Mouse (Mus musculus): ENCODE measurements at regions not wholly inside any gene's neighbourhood (a gene's known extent, or its start where the extent isn't known, plus 50 kb on each side); places are given as distances from the start of the nearest gene placed in this dataset.

DNA sequence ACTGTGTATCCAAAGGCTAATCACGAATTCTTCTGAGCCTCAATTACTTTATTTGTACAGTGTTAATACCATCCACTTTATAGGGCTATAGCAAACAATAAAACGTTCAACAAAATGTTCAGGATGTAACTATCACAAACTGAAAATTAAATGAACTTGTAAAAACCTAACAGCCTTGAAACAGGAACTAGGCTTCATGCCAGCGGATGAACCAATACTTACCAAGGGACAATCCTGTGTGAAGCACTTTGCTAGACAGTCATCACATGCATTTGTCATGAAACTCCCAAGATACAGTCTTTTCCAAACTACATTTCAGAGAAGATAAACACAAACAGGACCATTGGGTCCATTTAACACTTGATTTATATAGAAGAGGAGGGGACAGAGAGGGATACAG is 228.9 kb upstream of the Gm12728 start:
- no peaks in the 10 kb centered on the region for H3K27me3 ChIP-seq (ENCODE audit: control insufficient read depth, insufficient read depth, low read length, poor library complexity, severe bottlenecking)
- no peaks in the 10 kb centered on the region for H3K36me3 ChIP-seq (ENCODE audit: control insufficient read depth, insufficient read depth, low read length, poor library complexity, severe bottlenecking)
- DNase-seq (ENCODE audit: low read depth, low spot score): no peak

DNA sequence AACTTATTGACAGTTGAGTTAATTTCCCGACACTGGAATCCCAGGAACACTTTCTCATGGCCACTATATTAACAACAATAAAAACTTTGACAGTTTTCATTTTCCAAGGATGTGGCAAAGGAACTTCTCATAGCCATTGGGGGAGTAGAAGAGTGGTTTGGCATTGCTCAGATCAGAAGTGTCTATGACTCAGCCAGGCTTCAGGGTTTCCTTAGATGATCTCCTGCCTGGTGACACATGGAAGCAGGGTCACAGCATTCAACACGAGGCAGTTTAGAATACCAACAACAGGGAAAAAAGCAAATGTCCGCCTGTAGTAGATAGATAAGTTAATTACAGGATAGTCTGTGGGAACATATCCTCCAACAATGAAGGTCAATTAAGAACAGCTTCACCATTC is 228.1 kb upstream of the Gm12728 start:
- no peak for DNase-seq (ENCODE audit: low read depth, low spot score)
- H3K27me3 ChIP-seq (ENCODE audit: control insufficient read depth, insufficient read depth, low read length, poor library complexity, severe bottlenecking): no peaks in the 10 kb centered on the region
- no peaks in the 10 kb centered on the region for H3K36me3 ChIP-seq (ENCODE audit: control insufficient read depth, insufficient read depth, low read length, poor library complexity, severe bottlenecking)

DNA sequence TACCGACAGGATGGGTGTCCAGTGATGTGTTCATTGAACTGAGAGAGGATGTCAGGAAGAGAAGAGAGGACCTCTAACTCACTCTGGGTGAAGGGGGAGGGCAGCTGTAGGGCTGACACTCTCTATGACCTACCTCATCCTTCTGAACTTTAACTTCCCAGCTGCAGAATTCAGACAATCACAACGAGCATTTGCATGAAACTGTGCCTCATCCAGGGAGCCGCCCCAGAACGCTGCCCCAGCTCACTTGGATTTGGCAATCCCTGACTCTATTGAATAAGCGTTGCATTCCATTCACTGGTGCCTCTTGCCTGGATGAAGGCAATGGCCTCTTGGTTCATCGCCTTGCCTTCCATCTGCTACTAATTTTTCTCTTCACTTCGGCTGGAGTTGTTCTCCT is 223.9 kb upstream of the Gm12728 start:
- DNase-seq (ENCODE audit: low read depth, low spot score): no peak
- H3K36me3 ChIP-seq (ENCODE audit: control insufficient read depth, insufficient read depth, low read length, poor library complexity, severe bottlenecking): no peaks in the 10 kb centered on the region

DNA sequence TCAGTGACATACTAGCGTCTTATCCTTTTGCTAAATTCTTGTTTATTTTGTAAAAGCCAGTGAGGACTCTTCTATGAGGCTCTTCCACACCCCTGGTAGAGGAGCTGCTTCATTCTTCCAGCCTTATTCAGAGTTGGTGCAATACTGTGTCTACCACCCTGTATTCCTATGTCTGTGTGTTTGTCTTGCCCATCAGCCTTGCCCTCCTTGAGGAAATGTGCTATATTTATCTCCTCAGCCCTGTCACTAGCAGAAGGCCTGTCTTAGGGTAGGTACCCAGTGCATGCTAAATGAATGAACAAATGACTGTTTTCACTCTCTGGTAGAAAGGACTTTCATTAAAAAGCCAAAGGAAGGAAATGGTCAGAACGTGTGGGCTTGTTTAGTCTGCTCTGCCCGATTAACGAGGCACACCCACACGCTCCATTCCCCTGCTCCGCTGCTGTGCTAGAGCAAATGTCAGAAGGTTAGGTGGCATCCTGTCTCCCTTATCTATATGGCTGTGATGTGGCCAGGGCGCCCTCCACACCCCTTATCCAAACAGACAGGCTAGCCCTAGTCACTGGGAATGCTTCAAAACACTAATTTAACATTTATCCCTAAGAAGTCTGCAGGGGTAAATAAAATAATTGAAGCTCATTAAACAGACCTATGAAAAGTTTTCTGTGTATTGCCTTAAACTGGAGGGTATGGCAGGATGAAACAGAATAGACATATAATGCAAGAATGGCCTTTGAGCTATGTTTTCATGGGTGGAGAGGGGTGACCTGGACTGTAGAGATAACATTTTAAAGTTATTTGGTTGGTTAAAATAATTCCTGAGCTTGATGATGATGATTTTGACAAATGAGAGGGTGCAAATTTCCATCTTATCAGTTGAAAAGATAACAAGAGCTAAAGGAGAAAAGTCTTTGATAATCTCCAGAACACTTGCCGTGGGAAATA is 222.9 kb upstream of the Gm12728 start:
- no peak for DNase-seq (ENCODE audit: low read depth, low spot score)
- H3K36me3 ChIP-seq (ENCODE audit: control insufficient read depth, insufficient read depth, low read length, poor library complexity, severe bottlenecking): no peaks in the 10 kb centered on the region
- H3K27me3 ChIP-seq (ENCODE audit: control insufficient read depth, insufficient read depth, low read length, poor library complexity, severe bottlenecking): no peaks in the 10 kb centered on the region

More for the DNA sequence above, 223.9 kb upstream of the Gm12728 start:
- no peaks in the 10 kb centered on the region for H3K27me3 ChIP-seq (ENCODE audit: control insufficient read depth, insufficient read depth, low read length, poor library complexity, severe bottlenecking)

DNA sequence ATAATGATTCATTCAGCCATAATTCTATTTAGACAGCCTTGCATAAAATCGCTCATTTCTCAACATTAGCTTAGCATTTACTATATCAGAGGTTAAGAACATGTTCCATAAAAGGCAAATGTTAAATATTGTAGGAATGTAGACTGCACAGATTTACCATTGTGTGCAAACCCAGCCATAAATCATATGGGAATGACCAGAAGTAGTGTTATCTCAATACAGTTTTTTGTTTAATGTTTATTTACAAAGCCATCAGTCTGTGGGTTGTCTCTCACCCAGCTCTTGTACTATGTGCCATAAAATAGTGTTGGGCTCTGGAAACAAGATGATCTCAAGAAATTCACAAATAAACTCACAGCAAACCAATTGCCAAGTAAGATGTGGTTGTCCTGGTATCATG is 220.0 kb upstream of the Gm12728 start:
- H3K36me3 ChIP-seq (ENCODE audit: control insufficient read depth, insufficient read depth, low read length, poor library complexity, severe bottlenecking): no peaks in the 10 kb centered on the region
- no peaks in the 10 kb centered on the region for H3K27me3 ChIP-seq (ENCODE audit: control insufficient read depth, insufficient read depth, low read length, poor library complexity, severe bottlenecking)
- no peak for DNase-seq (ENCODE audit: low read depth, low spot score)

DNA sequence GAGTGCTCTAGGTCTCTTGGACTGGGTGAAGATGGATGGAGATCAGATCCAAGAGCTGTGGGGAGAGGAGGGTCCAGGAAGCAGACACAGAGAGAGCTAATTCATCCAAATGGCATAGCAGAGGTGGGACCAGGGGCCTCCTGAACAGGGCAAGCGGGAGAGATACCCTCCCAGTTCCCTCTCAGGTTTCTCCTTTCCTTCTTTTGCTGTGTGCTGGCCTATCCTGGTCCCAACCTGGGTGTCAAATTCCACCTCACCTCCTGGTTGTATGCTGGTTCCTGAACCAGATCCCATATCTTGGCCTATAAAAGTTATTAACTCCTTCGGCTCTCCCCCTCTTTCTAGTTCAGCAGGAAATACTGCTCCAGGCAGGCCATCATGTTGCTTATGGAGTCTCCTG is 214.1 kb upstream of the Gm12728 start:
- Histone ChIP-seq H3K27me3 (ENCODE audit: control insufficient read depth, insufficient read depth, low read length, poor library complexity, severe bottlenecking) (no peaks in the 10 kb centered on the region), H3K36me3 (ENCODE audit: control insufficient read depth, insufficient read depth, low read length, poor library complexity, severe bottlenecking) (no peaks in the 10 kb centered on the region)
- DNase-seq (ENCODE audit: low read depth, low spot score): no peak

DNA sequence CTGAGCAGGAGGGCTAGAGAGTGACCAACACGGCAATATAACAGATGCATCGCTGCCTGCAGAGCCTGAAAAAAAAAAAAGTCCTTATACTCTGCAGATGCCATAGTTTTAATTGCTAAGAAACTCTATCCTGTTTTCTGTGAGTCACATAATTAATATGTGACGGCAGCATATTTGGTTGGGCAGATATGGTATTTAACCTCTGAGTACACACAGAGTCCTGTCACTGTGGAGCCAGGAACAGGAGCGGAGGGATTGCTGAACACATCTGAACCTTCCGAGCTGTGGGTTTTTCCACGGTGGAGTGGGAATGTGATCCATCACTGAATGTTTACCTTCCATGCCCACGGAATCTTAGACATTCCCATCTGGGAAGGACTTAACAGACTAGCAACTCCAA is 208.7 kb upstream of the Gm12728 start:
- no peaks in the 10 kb centered on the region for H3K27me3 ChIP-seq (ENCODE audit: control insufficient read depth, insufficient read depth, low read length, poor library complexity, severe bottlenecking)
- H3K36me3 ChIP-seq (ENCODE audit: control insufficient read depth, insufficient read depth, low read length, poor library complexity, severe bottlenecking): no peaks in the 10 kb centered on the region
- no peak for DNase-seq (ENCODE audit: low read depth, low spot score)

DNA sequence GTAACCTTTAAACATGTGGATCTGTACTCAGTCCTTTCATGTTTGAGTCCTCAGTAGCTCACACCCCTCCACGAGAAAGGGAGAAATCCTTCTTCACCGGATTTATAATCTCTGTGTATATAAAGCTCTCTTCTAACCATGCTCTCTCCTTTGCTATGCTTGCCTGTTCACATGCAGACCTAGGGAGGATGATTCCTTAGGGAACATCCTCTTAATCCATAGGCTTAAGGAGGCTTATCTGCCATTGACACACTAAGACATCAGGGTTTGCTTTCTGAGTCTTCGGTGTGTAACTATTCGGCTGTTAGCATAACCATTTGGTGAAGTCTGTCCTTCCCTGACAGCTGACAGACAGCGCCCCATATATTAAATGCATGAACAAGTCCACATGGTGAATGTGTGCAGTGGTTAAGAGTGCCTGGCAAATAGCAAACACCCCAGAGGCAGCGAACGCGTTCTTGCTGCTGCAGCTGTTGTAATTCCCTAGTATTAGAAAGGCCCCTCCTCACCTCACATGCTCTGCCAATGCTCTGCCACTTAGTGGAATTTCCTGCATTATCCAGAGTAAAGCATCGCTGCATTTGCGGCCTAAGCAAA is 205.2 kb upstream of the Gm12728 start:
- no peaks in the 10 kb centered on the region for H3K36me3 ChIP-seq (ENCODE audit: control insufficient read depth, insufficient read depth, low read length, poor library complexity, severe bottlenecking)
- DNase-seq (ENCODE audit: low read depth, low spot score): no peak
- H3K27me3 ChIP-seq (ENCODE audit: control insufficient read depth, insufficient read depth, low read length, poor library complexity, severe bottlenecking): no peaks in the 10 kb centered on the region

DNA sequence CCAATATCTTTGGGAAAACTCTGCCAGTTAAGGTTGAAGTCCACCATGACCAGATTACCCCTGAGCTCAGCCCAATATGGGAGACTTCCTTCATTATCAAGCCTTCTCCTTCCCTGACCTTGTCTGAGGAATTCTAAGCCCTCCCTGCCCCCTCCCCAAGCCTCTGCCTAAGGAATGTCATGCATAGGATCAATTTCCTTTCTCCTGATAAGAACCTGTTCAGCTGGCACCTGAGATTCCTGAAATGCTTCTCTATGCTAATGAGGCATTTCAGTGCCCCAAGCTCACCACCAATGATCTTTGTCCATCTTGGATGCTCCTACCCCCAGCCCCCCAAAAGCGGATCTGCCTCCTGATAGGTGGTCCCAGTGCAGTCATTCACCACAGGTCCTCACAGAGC is 186.0 kb upstream of the Gm12728 start:
- DNase-seq (ENCODE audit: low read depth, low spot score): no peak

DNA sequence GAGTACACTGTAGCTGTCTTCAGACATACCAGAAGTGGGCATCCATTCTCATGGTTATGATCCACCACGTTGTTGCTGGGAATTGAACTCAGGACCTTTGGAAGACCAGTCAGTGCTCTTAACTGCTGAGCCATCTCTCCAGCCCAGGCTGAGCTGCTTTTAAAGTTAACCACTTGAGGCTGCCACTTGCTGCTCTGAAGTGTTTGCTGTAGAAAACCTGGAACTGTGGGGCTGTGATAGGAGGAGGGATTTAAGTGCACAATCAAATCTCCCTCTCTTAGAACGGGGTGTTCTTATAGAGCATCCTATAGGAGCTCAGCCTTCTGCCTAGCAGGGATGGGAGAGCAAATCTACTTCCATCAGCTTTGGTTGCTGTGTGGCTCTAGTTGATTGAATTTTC is 185.1 kb upstream of the Gm12728 start:
- DNase-seq (ENCODE audit: low read depth, low spot score): no peak
- H3K27me3 ChIP-seq (ENCODE audit: control insufficient read depth, insufficient read depth, low read length, poor library complexity, severe bottlenecking): no peaks in the 10 kb centered on the region
- H3K36me3 ChIP-seq (ENCODE audit: control insufficient read depth, insufficient read depth, low read length, poor library complexity, severe bottlenecking): no peaks in the 10 kb centered on the region

More for the DNA sequence above, 186.0 kb upstream of the Gm12728 start:
- H3K27me3 ChIP-seq (ENCODE audit: control insufficient read depth, insufficient read depth, low read length, poor library complexity, severe bottlenecking): no peaks in the 10 kb centered on the region
- no peaks in the 10 kb centered on the region for H3K36me3 ChIP-seq (ENCODE audit: control insufficient read depth, insufficient read depth, low read length, poor library complexity, severe bottlenecking)

DNA sequence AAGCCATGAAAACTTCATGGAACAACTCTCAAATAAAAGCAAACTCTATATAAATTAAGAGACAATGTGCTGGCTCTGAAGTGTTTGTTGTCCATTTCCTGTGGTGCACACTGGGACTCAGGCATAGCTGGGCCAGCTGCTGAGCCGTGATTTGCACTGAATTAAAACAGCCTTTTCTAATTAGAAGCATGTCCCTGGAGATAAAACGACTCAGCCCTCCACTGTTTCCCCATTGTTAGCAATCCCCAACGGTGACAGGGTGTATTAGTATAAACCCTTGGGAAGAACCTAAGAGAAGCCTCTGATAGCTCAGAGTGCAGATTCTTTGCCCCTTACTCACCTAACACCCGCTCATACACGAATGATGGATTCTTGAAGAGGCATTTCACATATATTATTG is 182.9 kb upstream of the Gm12728 start:
- no peak for DNase-seq (ENCODE audit: low read depth, low spot score)
- Histone ChIP-seq H3K27me3 (ENCODE audit: control insufficient read depth, insufficient read depth, low read length, poor library complexity, severe bottlenecking) (no peaks in the 10 kb centered on the region), H3K36me3 (ENCODE audit: control insufficient read depth, insufficient read depth, low read length, poor library complexity, severe bottlenecking) (no peaks in the 10 kb centered on the region)

DNA sequence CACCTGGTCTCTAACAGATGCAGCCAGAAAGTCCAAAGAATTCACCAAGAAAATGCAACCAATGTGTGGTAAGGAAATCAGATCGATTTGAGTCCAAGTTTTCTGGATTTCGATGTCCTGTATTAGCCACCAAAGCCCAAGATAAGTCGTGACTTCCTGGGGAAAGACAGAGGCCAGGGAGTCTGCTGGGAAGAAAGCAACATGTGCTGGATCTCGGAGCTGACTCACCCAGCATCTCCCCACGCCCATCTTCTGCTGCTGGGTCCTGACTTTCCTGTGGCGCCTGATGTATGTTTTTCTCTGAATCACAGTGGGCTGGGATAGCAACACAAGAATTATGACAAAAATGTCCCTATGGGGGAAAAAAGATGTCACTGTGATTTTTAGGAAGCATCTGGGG is 178.8 kb upstream of the Gm12728 start:
- Histone ChIP-seq H3K27me3 (ENCODE audit: control insufficient read depth, insufficient read depth, low read length, poor library complexity, severe bottlenecking) (no peaks in the 10 kb centered on the region), H3K36me3 (ENCODE audit: control insufficient read depth, insufficient read depth, low read length, poor library complexity, severe bottlenecking) (no peaks in the 10 kb centered on the region)
- no peak for DNase-seq (ENCODE audit: low read depth, low spot score)

DNA sequence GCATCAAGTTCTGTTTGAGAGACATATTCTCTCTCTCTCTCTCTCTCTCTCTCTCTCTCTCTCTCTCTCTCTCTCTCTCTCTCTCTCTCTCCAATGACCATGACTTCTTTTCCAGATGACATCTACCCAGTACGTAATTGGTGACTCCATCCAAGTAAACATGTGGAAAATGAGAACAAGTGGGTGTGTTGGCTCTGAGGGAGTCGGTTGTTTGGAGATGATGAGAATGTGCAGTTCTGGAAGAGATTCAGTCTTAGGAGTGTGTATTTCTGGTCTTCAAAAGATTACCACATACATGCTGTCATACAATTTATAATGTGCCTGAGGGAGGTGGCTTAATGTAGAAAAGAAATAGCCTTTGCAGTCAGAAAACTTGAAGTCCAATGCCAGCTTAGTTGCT is 175.3 kb upstream of the Gm12728 start:
- Histone ChIP-seq H3K36me3 (ENCODE audit: control insufficient read depth, insufficient read depth, low read length, poor library complexity, severe bottlenecking) (no peaks in the 10 kb centered on the region), H3K27me3 (ENCODE audit: control insufficient read depth, insufficient read depth, low read length, poor library complexity, severe bottlenecking) (no peaks in the 10 kb centered on the region)
- no peak for DNase-seq (ENCODE audit: low read depth, low spot score)

DNA sequence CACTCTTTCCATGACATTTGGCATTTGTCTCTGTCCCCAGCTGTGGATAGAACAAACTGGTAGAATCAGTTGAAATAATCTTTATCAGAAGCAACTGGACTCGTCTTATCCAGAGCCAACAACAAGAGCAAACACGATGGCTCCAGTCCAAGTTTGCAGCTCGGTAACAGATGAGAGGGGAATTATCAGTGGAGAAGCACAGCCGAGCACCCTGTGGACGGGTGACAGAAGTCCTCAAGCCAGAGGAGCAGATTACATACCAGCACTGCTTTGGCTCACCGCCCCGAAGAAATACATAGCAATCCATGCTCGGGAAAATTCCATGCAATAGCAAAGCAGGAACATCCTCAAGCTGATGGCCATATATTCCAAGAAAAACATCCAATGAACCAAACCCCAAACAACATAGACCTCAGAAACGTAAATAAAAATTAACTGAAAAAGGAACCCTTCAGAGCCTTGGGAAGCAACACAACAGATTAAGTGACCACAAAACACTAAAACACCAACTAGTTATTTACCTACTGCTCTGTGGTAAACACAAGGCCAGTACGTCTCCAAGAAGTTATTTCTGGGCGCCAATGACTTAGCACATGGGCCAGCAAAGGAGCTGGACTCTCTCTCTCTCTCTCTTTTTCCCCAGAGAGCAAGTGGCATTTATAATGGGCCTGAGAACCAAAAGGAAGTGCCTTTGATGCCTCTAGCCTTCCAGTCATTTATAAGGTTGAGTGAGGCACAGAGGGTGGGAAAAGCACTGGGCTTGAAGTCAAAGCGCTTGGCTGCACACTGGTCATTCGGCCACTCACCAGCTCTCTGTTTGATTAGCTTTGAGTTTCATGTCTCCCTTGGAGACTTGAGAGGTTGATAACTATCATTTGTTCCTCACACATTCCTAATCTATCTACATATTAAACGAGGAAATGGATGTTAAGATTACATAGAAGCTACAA is 163.0 kb upstream of the Gm12728 start:
- DNase-seq (ENCODE audit: low read depth, low spot score): no peak
- H3K36me3 ChIP-seq (ENCODE audit: control insufficient read depth, insufficient read depth, low read length, poor library complexity, severe bottlenecking): no peaks in the 10 kb centered on the region
- no peaks in the 10 kb centered on the region for H3K27me3 ChIP-seq (ENCODE audit: control insufficient read depth, insufficient read depth, low read length, poor library complexity, severe bottlenecking)

DNA sequence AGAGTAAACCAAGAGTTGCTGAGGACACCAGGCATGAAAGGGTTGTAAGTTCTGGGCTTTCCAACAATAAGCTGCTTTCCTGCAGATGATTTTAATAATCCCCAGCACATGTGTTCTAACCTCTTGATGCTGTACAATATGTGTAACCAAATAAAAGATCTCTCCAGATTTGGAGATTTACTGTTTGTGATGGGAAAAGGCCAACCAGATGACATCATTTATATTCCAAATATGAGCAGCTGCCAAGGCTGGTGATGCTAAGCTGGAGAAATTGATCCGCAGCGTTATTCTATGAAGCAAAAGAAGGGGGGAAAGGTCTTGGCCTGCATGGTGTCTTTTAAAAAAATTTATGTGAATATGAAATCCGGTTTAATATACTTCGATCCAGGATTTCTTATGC is 160.1 kb upstream of the Gm12728 start:
- no peak for DNase-seq (ENCODE audit: low read depth, low spot score)
- H3K27me3 ChIP-seq (ENCODE audit: control insufficient read depth, insufficient read depth, low read length, poor library complexity, severe bottlenecking): no peaks in the 10 kb centered on the region
- H3K36me3 ChIP-seq (ENCODE audit: control insufficient read depth, insufficient read depth, low read length, poor library complexity, severe bottlenecking): no peaks in the 10 kb centered on the region

Data from splenic B cell, adult 2 months (primary cell).